Mouse (Mus musculus) lung, embryonic 14.5 days (tissue): ENCODE results near the gene Fmo6. TPM values are rescaled to one million over a fixed set of nuclear protein-coding genes. Genes with fewer than 3 reads are reported as not detected.

Experiments used
- ATAC-seq: fragments of 200-750 bp; cut with Nextera tagmentation; 2 replicates; pipeline ENCODE4 v1.8.0; 2017; ENCODE audit warnings: mild to moderate bottlenecking, moderate TSS enrichment, moderate library complexity; ENCODE audit not compliant: insufficient read depth
- DNase-seq: peaks from one replicate; pipeline ENCODE4 v3.0.0-alpha.2; 2015
- H3K27ac ChIP-seq: fragments of 300-500 bp; sonication (generic); 2 replicates; pipeline ENCODE4 v1.5.1; 2014; ENCODE audit warnings: low read depth, mild to moderate bottlenecking, moderate library complexity
- H3K27me3 ChIP-seq: fragments of 300-500 bp; sonication (generic); 2 replicates; pipeline ENCODE4 v1.6.1; 2014; ENCODE audit warnings: low read length, control low read depth; ENCODE audit not compliant: insufficient read depth
- H3K36me3 ChIP-seq: fragments of 300-500 bp; sonication (generic); 2 replicates; pipeline ENCODE4 v1.6.1; 2014; ENCODE audit warnings: control low read depth; ENCODE audit not compliant: insufficient read depth
- H3K4me1 ChIP-seq: fragments of 300-500 bp; sonication (generic); 2 replicates; pipeline ENCODE4 v1.6.1; 2014; ENCODE audit warnings: antibody characterized with exemption, control low read depth; ENCODE audit not compliant: insufficient read depth
- H3K4me2 ChIP-seq: fragments of 300-500 bp; sonication (generic); 2 replicates; pipeline ENCODE4 v1.6.1; 2014; ENCODE audit warnings: mild to moderate bottlenecking
- H3K4me3 ChIP-seq: fragments of 300-500 bp; sonication (generic); 2 replicates; pipeline ENCODE4 v1.5.1; 2014; ENCODE audit warnings: low read depth, low read length
- H3K9ac ChIP-seq: fragments of 300-500 bp; sonication (generic); 2 replicates; pipeline ENCODE4 v1.6.1; 2014
- H3K9me3 ChIP-seq: fragments of 300-500 bp; sonication (generic); 2 replicates; pipeline ENCODE4 v1.6.1; 2016; ENCODE audit warnings: low read depth, low read length, control low read depth
- CTCF ChIP-seq: IDR thresholded peaks from 2 replicates; pipeline ENCODE4 v1.5.1; 2016; ENCODE audit warnings: antibody characterized with exemption, low read depth
- WGBS: fragments of 180-500 bp; shearing (Covaris S2); extraction: QIAGEN DNeasy Blood & Tissue Kit; methylation state at CpG from one replicate; pipeline ENCODE4 v1.1.7; 2014; 5-methylcytosine and 5-hydroxymethylcytosine counted together
- polyA plus RNA-seq: library from polyadenylated mRNA; unstranded; fragments of >200 nt; fragmentation: Nextera tagmentation; extraction: Ambion mirVana; gene quantifications from 2 replicates; pipeline ENCODE4 v1.2.1, GENCODE M21; 2014

The Fmo6 gene
- polyA plus RNA-seq, result not detected in 2 replicates

DNA sequence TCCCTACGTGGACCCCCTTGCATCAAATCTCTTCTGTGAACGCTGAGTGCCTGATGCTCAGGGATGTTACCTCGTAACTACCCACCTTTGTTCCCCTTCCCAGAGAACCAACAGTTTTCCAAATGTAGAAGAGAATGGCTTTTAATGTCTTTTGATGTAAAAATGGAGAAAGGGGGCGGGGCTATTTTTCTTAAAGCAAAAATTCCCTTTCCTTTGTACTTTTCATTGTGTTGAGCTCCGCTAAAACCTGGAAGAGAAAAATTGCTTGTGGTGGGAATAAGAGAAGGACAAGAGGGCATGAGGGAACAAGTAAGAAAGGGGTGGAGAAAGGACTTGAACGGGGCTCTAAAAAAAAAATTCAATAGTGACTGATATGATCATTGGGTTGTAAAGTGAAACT, at the start of gene Fmo6:
TSS of gene Fmo6 (minus strand) at position 101 of the 400 bp plus-strand sequence.
- H3K9me3 ChIP-seq, result no peaks in the 10 kb centered on the region
- peak within 1 kb of the TSS; percentile 37; the same call in 1 of the 2 replicates for H3K27ac ChIP-seq
- H3K4me2 ChIP-seq, result no peak within 1 kb of the TSS
- no peaks in the 10 kb centered on the region for H3K36me3 ChIP-seq
- H3K9ac ChIP-seq, result no peak within 1 kb of the TSS
- ATAC-seq (no peak), DNase-seq (no peak)
- no peak within 1 kb of the TSS for H3K4me3 ChIP-seq
- TF ChIP-seq CTCF, result no peak
- WGBS, result 85% methylated on average over 6 of the region's 6 CpGs
- H3K27me3 ChIP-seq, result no peaks in the 10 kb centered on the region
- H3K4me1 ChIP-seq, result no peaks in the 10 kb centered on the region

DNA sequence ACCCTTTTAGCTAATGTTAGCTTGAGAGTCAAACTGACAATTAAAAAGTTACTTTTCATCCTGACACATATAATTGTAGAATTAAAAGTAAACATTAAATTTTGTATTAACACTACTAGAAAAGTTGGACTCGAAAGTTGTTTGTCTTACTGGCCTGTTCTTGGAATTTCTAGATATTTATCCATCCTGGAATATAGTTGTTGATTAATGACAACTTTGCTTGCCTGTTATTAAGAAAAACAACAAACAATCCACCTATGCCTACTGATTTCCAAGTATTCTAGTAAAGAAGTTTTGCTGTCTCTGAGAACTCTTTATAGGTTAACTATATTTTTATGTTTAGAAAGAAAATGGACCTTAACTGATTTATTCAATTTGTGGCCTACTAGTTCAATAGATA, 49.5 kb upstream of the Fmo6 start:
- H3K9me3 ChIP-seq, result no peaks in the 10 kb centered on the region
- no peak for ATAC-seq
- H3K9ac ChIP-seq, result no peak overlapping the region
- no peak overlapping the region for H3K4me3 ChIP-seq
- no peaks in the 10 kb centered on the region for H3K27me3 ChIP-seq
- no peak overlapping the region for H3K4me2 ChIP-seq
- no peak for TF ChIP-seq CTCF
- H3K4me1 ChIP-seq, result no peaks in the 10 kb centered on the region
- no peak overlapping the region for H3K27ac ChIP-seq
- WGBS, result 72% methylated on average over 1 of the region's 1 CpGs
- DNase-seq, result no peak
- no peaks in the 10 kb centered on the region for H3K36me3 ChIP-seq

DNA sequence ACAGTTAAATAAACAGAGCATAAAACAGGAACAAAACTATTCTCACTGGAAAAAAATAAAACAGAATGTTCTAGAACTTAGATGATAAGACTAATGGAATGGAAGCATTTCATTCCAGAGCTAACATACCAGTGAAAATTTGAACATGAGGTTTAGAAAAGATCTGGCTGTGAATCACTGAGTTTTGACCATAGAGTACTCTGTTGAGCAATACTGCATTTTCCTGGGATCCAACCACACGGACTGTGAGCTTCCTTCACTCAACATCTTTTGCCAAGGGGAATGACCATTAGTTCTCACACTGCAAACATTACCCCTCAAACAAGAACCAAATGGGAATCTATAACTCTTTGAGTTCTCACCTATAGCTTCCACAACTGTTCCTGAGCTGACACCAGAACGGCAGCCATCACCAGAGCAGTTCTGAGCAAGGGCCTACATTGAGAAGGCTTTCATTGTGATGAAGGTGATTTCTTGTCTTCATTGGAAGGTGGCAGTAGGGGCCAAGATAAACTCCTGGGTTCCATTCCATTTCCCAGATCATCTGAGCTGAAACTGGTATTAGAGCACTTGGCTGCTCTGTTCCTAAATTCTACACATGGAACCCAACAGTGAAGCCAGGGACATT, 48.9 kb upstream of the Fmo6 start:
- no peak for TF ChIP-seq CTCF
- H3K36me3 ChIP-seq, result no peaks in the 10 kb centered on the region
- H3K4me2 ChIP-seq, result no peak overlapping the region
- H3K4me1 ChIP-seq, result no peaks in the 10 kb centered on the region
- ATAC-seq, result no peak
- no peaks in the 10 kb centered on the region for H3K27me3 ChIP-seq
- H3K9ac ChIP-seq, result no peak overlapping the region
- no peak for DNase-seq
- H3K9me3 ChIP-seq, result no peaks in the 10 kb centered on the region
- WGBS, result 76% methylated on average over 2 of the region's 2 CpGs
- H3K27ac ChIP-seq, result no peak overlapping the region
- H3K4me3 ChIP-seq, result no peak overlapping the region

DNA sequence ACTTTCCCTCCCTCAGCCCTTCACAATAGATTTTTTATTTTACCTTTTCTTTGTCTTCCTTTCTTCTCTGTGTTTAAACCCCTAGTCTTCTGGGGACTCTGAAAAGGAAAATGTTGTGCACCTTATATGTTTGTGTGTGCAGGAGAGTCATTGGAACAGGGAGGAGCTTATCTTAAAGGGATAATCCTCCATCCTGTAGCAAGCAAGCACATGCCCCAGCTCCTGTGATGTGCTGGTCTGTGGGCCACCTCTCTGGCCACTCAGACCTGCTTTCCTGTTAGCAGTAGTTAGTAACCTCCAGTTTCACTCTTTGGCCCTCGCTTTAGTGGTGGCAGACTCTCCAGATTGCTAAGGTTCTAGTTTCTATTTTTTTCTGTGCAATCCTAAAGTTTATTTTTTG, 47.1 kb upstream of the Fmo6 start, which contains the start of gene Fmo3:
TSS of gene Fmo3 (minus strand) at position 101 of the 400 bp plus-strand sequence.
- ATAC-seq (no peak), DNase-seq (no peak)
- H3K9me3 ChIP-seq, result no peaks in the 10 kb centered on the region
- no peak for TF ChIP-seq CTCF
- no peaks in the 10 kb centered on the region for H3K27me3 ChIP-seq
- H3K4me2 ChIP-seq, result no peak within 1 kb of the TSS
- no peaks in the 10 kb centered on the region for H3K36me3 ChIP-seq
- no peaks in the 10 kb centered on the region for H3K4me1 ChIP-seq
- H3K9ac ChIP-seq, result no peak within 1 kb of the TSS
- WGBS, result 55% methylated on average over 1 of the region's 1 CpGs
- H3K4me3 ChIP-seq, result no peak within 1 kb of the TSS
- H3K27ac ChIP-seq, result no peak within 1 kb of the TSS

DNA sequence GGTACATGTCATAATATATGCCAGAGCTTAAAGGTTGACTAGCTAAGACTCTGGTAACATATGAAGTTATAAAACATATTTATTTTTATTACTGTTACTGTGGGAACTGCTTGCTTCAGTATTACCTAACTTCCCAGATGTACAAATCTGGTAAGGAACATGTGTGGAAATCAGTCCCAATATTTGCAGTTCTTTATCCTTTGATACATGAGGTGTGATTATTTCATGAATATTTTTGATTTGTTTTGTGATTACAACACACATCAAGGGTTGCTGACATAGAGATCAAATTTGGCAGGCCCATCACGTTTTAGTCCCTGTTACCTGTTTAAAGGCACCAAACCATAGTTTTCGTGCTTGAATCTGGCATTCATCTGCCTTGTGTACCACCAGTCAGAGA, 26.2 kb upstream of the Fmo6 start:
- ATAC-seq (no peak), DNase-seq (no peak)
- Histone ChIP-seq H3K4me2 (no peak overlapping the region), H3K36me3 (no peaks in the 10 kb centered on the region), H3K27ac (no peak overlapping the region), H3K9me3 (no peaks in the 10 kb centered on the region), H3K4me3 (no peak overlapping the region), H3K4me1 (no peaks in the 10 kb centered on the region), H3K27me3 (no peaks in the 10 kb centered on the region), H3K9ac (no peak overlapping the region)
- TF ChIP-seq CTCF, result no peak
- WGBS, result 65% methylated on average over 2 of the region's 2 CpGs

DNA sequence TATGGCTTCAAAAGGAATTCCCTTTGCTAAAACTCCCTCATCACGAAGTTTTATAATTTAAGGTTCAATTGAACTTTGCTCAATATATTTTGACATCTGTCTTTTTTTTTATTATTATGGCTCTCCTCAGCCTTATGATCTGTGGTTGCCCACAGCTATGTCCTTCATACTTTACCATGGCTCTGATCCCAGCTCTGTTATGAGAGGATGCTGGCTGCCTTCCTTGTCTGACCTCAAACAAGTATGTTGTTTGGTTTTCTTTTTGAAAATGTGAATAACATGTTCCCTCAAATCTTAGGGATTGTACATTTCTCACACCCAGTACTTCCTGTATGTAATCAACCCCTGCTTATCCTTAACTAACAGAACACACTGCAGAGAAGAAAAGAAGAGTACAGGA, 20.1 kb upstream of the Fmo6 start:
- H3K4me1 ChIP-seq, result no peaks in the 10 kb centered on the region
- no peak overlapping the region for H3K4me3 ChIP-seq
- 79% methylated on average over 1 of the region's 1 CpGs for WGBS
- H3K27ac ChIP-seq, result no peak overlapping the region
- ATAC-seq (no peak), DNase-seq (no peak)
- no peak for TF ChIP-seq CTCF
- no peaks in the 10 kb centered on the region for H3K27me3 ChIP-seq
- H3K9me3 ChIP-seq, result no peaks in the 10 kb centered on the region
- no peak overlapping the region for H3K9ac ChIP-seq
- H3K4me2 ChIP-seq, result no peak overlapping the region
- no peaks in the 10 kb centered on the region for H3K36me3 ChIP-seq

DNA sequence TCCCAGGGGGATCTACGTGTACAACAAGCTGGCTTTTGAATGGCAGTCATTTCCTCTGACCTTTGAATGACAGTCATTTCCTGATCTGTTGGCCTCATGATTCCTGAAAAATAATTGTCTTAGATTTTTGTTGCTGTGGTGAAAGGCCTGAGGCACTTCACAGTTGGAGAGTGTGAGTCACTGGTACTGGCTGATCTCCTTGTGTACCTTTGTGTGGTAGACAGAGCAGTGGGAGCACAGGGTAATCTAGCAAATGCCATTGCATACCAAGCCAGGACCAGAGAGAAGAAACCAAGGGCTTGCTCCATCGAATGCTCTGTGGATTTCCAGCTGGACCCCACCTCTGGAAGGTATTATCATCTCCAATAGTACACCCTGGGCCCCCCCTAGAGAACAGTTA, 15.8 kb upstream of the Fmo6 start:
- no peak for TF ChIP-seq CTCF
- 47% methylated on average over 2 of the region's 2 CpGs for WGBS

More for the DNA sequence above, 15.8 kb upstream of the Fmo6 start:
- no peak for DNase-seq
- H3K27me3 ChIP-seq, result no peaks in the 10 kb centered on the region
- H3K9me3 ChIP-seq, result no peaks in the 10 kb centered on the region
- no peak overlapping the region for H3K4me2 ChIP-seq
- H3K4me1 ChIP-seq, result no peaks in the 10 kb centered on the region
- H3K9ac ChIP-seq, result no peak overlapping the region
- no peaks in the 10 kb centered on the region for H3K36me3 ChIP-seq
- H3K27ac ChIP-seq, result no peak overlapping the region
- no peak for ATAC-seq
- no peak overlapping the region for H3K4me3 ChIP-seq
